Mouse (Mus musculus): ENCODE data around the gene H2-Aa. TPM values are rescaled to one million over a fixed set of nuclear protein-coding genes. Genes with fewer than 3 reads are reported as not detected.

Gene H2-Aa
- polyA plus RNA-seq, 1 experiment from 2014 or later: 2.9 TPM

DNA sequence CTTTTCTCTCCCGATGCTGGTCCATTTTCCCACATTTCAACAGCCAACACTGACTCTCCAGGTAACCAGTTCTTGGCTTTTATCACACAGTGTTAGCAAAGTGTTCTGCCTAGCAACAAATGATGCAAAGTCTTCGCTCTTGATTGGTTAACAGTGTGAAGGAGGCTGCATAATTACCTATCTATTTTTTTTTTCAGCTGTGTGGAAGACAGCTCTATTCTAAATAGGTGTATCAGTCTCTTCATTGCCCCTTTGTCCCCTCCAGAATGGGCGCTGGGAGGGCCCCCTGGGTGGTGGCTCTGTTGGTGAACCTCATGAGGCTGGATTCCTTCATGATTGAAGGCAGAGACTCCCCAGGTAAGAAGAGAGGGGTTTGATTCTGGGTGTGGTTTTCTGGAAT, 48.9 kb downstream of the H2-Aa start, which contains the start of gene H2-Ob:
Gene H2-Ob (plus strand): TSS at position 198 of the 400 bp plus-strand sequence.
- 68% methylated on average over 3 of the region's 3 CpGs for WGBS
- Histone ChIP-seq H3K4me2 (no peak within 1 kb of the TSS), H3K27ac (no peak within 1 kb of the TSS), H3K27me3 (no peaks in the 10 kb centered on the region), H3K36me3 (no peaks in the 10 kb centered on the region), H3K9ac (no peak within 1 kb of the TSS), H3K4me1 (no peaks in the 10 kb centered on the region), H3K9me3 (no peaks in the 10 kb centered on the region), H3K4me3 (no peak within 1 kb of the TSS)
- no peak for ATAC-seq (ENCODE audit: insufficient number of reproducible peaks, low FRiP score, low TSS enrichment, low read depth)

DNA sequence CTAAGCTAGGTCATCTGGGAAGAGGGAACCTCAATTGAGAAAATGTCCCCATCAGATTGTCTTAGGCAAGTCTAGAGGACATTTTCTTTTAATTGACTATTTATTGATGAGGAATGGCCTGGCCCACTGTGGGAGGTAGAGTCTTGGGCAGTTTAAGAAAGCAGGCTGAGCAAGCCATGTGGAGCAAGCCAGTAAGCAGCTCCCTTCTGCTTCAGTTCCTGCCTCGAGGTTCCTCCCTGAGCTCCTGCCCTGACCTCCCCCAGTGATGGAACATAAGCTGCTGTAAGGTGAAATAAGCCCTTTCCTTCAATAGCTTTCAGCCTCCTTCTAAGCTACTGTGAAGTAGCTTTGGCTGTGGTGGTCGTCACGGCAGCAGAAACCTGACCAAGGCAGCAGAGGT, 49.9 kb downstream of the H2-Aa start:
- Histone ChIP-seq H3K9ac (no peak overlapping the region), H3K4me2 (no peak overlapping the region), H3K4me1 (no peaks in the 10 kb centered on the region), H3K36me3 (no peaks in the 10 kb centered on the region), H3K9me3 (no peaks in the 10 kb centered on the region), H3K27ac (no peak overlapping the region), H3K27me3 (no peaks in the 10 kb centered on the region), H3K4me3 (no peak overlapping the region)
- no peak for ATAC-seq (ENCODE audit: insufficient number of reproducible peaks, low FRiP score, low TSS enrichment, low read depth)
- WGBS: 78% methylated on average over 3 of the region's 3 CpGs

DNA sequence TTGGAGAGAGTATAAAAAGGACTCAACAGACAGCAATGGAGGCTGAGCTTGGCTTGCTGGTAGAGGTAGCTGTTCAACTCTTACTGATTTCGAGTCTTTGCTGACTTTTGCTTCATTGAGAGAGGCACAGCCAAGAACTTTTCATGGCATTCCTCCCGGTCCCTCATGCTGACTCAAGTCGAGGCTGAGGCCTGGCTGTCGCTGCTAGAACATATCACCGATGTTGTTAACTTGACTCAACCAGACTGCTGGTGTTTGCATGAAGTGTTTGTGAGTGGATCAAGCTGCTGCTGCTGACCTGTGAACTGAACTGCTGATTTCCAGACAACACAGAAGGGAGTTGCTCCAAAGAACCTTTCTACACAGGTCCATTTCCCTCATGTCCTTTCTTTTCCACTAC, 50.9 kb downstream of the H2-Aa start:
- H3K9ac ChIP-seq: no peak overlapping the region
- H3K4me2 ChIP-seq: no peak overlapping the region
- no peaks in the 10 kb centered on the region for H3K27me3 ChIP-seq
- H3K36me3 ChIP-seq: no peaks in the 10 kb centered on the region
- WGBS: 79% methylated on average over 5 of the region's 5 CpGs
- H3K4me1 ChIP-seq: no peaks in the 10 kb centered on the region
- no peak overlapping the region for H3K4me3 ChIP-seq
- no peak overlapping the region for H3K27ac ChIP-seq
- ATAC-seq (ENCODE audit: insufficient number of reproducible peaks, low FRiP score, low TSS enrichment, low read depth): no peak
- H3K9me3 ChIP-seq: no peaks in the 10 kb centered on the region

DNA sequence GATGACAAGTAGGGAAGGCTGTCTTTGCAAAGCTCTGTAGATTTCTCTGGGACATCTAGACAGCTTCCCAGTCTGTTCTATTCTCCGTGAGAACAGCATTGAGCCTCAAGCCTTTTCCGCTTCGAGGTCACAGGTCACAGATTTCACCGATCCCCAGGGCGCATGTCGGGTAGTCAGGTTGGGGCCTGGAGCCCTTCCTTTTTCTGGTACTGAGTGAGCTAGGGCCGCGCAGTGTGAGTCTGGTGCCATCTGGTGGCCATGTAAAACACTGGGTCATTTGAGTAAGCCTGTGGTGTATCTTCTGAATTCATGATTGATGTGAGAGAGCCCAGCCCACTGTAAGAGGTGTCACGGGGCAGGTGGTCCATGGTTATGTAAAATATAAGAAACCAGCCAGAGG, 52.7 kb downstream of the H2-Aa start:
- WGBS: 47% methylated on average over 9 of the region's 9 CpGs
- H3K27me3 ChIP-seq: no peaks in the 10 kb centered on the region
- no peak overlapping the region for H3K9ac ChIP-seq
- no peak overlapping the region for H3K27ac ChIP-seq
- no peaks in the 10 kb centered on the region for H3K4me1 ChIP-seq
- H3K4me3 ChIP-seq: no peak overlapping the region
- no peaks in the 10 kb centered on the region for H3K36me3 ChIP-seq
- ATAC-seq (ENCODE audit: insufficient number of reproducible peaks, low FRiP score, low TSS enrichment, low read depth): no peak
- H3K4me2 ChIP-seq: no peak overlapping the region
- no peaks in the 10 kb centered on the region for H3K9me3 ChIP-seq

Other genes with a start within 250 kb of the H2-Aa start
- 94.4 and 96.5 TPM in 2 replicates for gene Col11a2, start 248.4 kb downstream of the H2-Aa start, polyA plus RNA-seq (2015; fragmentation: Nextera tagmentation; extraction: Ambion mirVana)
- 0.61 and 0.79 TPM in 2 replicates for gene H2-Oa, start 195.5 kb downstream of the H2-Aa start, polyA plus RNA-seq (2015; fragmentation: Nextera tagmentation; extraction: Ambion mirVana)
- gene H2-DMa, start 168.3 kb downstream of the H2-Aa start, polyA plus RNA-seq (2015; fragmentation: Nextera tagmentation; extraction: Ambion mirVana): 13.4 and 15.2 TPM in 2 replicates
- 104 and 112 TPM in 2 replicates for gene Brd2, start 165.2 kb downstream of the H2-Aa start, polyA plus RNA-seq (2015; fragmentation: Nextera tagmentation; extraction: Ambion mirVana)
- 0.37 and 0.38 TPM in 2 replicates for gene H2-DMb2, start 144.5 kb downstream of the H2-Aa start, polyA plus RNA-seq (2015; fragmentation: Nextera tagmentation; extraction: Ambion mirVana)
- 2.6 and 3.3 TPM in 2 replicates for gene H2-DMb1, start 134.8 kb downstream of the H2-Aa start, polyA plus RNA-seq (2015; fragmentation: Nextera tagmentation; extraction: Ambion mirVana)
- gene Tap1, start 100.3 kb downstream of the H2-Aa start, polyA plus RNA-seq (2015; fragmentation: Nextera tagmentation; extraction: Ambion mirVana): 13.2 and 13.4 TPM in 2 replicates
- 3.1 and 3.4 TPM in 2 replicates for gene Psmb9, start 100.1 kb downstream of the H2-Aa start, polyA plus RNA-seq (2015; fragmentation: Nextera tagmentation; extraction: Ambion mirVana)
- 11.7 and 12.1 TPM in 2 replicates for gene Psmb8, start 90.1 kb downstream of the H2-Aa start, polyA plus RNA-seq (2015; fragmentation: Nextera tagmentation; extraction: Ambion mirVana)
- 5.9 and 6.1 TPM in 2 replicates for gene Tap2, start 84.3 kb downstream of the H2-Aa start, polyA plus RNA-seq (2015; fragmentation: Nextera tagmentation; extraction: Ambion mirVana)
- 0.32 TPM in 1 of 2 replicates, not detected in the other for gene H2-Ob, start 48.9 kb downstream of the H2-Aa start, polyA plus RNA-seq (2015; fragmentation: Nextera tagmentation; extraction: Ambion mirVana)
- gene H2-Ab1, start 30.1 kb downstream of the H2-Aa start, polyA plus RNA-seq (2015; fragmentation: Nextera tagmentation; extraction: Ambion mirVana): 5.8 and 7.5 TPM in 2 replicates
- 3.3 and 3.8 TPM in 2 replicates for gene H2-Eb1, start 18.0 kb upstream of the H2-Aa start, polyA plus RNA-seq (2015; fragmentation: Nextera tagmentation; extraction: Ambion mirVana)
- gene H2-Eb2, start 37.8 kb upstream of the H2-Aa start, polyA plus RNA-seq (2015; fragmentation: Nextera tagmentation; extraction: Ambion mirVana): not detected in 2 replicates
- gene Btnl2, start 67.0 kb upstream of the H2-Aa start, polyA plus RNA-seq (2015; fragmentation: Nextera tagmentation; extraction: Ambion mirVana): 0.20 TPM in 2 replicates
- gene Btnl1, start 89.3 kb upstream of the H2-Aa start, polyA plus RNA-seq (2015; fragmentation: Nextera tagmentation; extraction: Ambion mirVana): not detected in 2 replicates
- 0.61 TPM in 1 of 2 replicates, not detected in the other for gene BC051142, start 111.0 kb upstream of the H2-Aa start, polyA plus RNA-seq (2015; fragmentation: Nextera tagmentation; extraction: Ambion mirVana)
- gene Btnl4, start 189.5 kb upstream of the H2-Aa start, polyA plus RNA-seq (2015; fragmentation: Nextera tagmentation; extraction: Ambion mirVana): not detected in 2 replicates
- gene Btnl6, start 229.5 kb upstream of the H2-Aa start, polyA plus RNA-seq (2015; fragmentation: Nextera tagmentation; extraction: Ambion mirVana): not detected in 2 replicates

All from limb, embryonic 15.5 days (tissue).